9 mouse cellular contexts compared by ENCODE assay signal in the genomic region with DNA sequence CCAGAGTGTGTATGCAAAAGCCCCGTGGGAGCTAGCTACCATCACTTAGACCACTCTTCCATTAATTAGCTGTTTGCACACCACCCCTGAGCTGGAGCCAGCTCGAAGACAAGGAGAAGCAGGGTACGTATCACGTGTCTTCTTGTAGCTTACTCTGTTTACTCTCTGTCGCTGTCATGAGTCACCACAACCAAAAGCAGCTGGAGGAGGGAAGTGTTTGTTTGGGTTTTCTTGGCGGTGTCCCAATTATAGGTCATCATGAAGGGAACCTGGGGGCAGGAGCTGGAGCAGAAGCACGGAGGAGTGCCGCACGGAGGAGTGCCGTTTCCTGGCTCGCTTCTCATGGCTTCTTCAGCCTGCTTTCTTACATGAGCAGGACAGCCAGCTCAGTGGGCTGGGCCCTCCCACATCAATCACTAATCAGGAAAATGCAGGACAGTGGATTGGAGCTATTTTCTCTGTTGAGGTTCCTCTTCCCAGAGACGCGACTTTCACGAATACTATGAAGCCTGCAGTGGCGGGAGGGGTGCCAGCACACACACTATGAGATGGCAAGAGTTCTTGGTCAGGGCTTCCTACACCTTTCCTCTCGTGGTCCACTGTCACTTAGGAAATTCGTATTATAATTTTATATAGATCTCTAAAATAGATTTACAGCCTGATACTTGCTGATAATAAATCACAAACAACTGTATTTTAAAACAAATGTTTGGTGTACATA. TPM values are rescaled to one million over a fixed set of nuclear protein-coding genes. Genes with fewer than 3 reads are reported as not detected.
A peak's percentile ranks its signal among the peaks of the same experiment; 100 is the strongest.
DNase-seq lines count a peak whose midpoint lies in the region; ATAC-seq lines count a peak whose summit lies in the region.
"Had no signal": no experiment of that assay in that cellular context is flagged by ENCODE, and none has a peak within 500 bp of the region (broad histone marks: within the 10 kb centered on the region; RNA-seq: fewer than 3 reads in every experiment).

No protein-coding gene starts in this region.

- no peak overlapping the region for H3K27ac ChIP-seq in neural tube, embryonic 15.5 days (replicated peaks)
- no peak overlapping the region for H3K27ac ChIP-seq in midbrain, embryonic 13.5 days
- H3K27ac ChIP-seq: neural tube, embryonic 12.5 days had no signal

- H3K9me3 ChIP-seq in neural tube, embryonic 15.5 days (replicated peaks) = no peaks in the 10 kb centered on the region
- H3K9me3 ChIP-seq in midbrain, embryonic 13.5 days = no peaks in the 10 kb centered on the region
- H3K9me3 ChIP-seq: neural tube, embryonic 12.5 days had no signal

- peaks cover 7% of the 10 kb centered on the region for H3K36me3 ChIP-seq in neural tube, embryonic 15.5 days
- H3K36me3 ChIP-seq in midbrain, embryonic 13.5 days = no peaks in the 10 kb centered on the region
- H3K36me3 ChIP-seq: neural tube, embryonic 12.5 days had no signal

- peak; percentile 69 for ATAC-seq in common myeloid progenitor, adult 5-6 weeks (replicated peaks; ENCODE audit: low read depth, poor library complexity, severe bottlenecking)
- no peak for ATAC-seq in neural tube, embryonic 15.5 days (ENCODE audit: low FRiP score)
- ATAC-seq in megakaryocyte, adult 5-6 weeks (ENCODE audit: poor library complexity, severe bottlenecking) = no peak
- ATAC-seq in midbrain, embryonic 13.5 days = no peak

- H3K4me3 ChIP-seq in neural tube, embryonic 15.5 days (replicated peaks) = no peak overlapping the region
- no peak overlapping the region for H3K4me3 ChIP-seq in midbrain, embryonic 13.5 days (replicated peaks)
- H3K4me3 ChIP-seq: neural tube, embryonic 12.5 days had no signal

- intact Hi-C loops in heart, postnatal 14 days (cut with DNase I) = loop anchor here (10.0 kb wide), 1 partner anchor 499 kb away; no protein-coding TSS in a partner anchor

- peak; percentile 67 for DNase-seq in 3134 (ENCODE audit: extremely low read depth, insufficient read length, low spot score)
- peak; percentile 85 for DNase-seq in MN1 (ENCODE audit: low spot score)
- DNase-seq in heart, postnatal 14 days = peak; percentile 45 to 60
- peak; percentile 56 to 61 for DNase-seq in left cerebral cortex, adult 9 months (ENCODE audit: low spot score in 2 of 2)

- 63% methylated on average over 17 of the region's 17 CpGs for WGBS in neural tube, embryonic 15.5 days
- 73% methylated on average over 17 of the region's 17 CpGs for WGBS in midbrain, embryonic 13.5 days

- H3K4me1 ChIP-seq in neural tube, embryonic 15.5 days = peaks cover 15% of the 10 kb centered on the region
- H3K4me1 ChIP-seq in midbrain, embryonic 13.5 days (replicated peaks) = no peaks in the 10 kb centered on the region
- H3K4me1 ChIP-seq: neural tube, embryonic 12.5 days had no signal

- H3K9ac ChIP-seq in neural tube, embryonic 15.5 days (replicated peaks) = no peak overlapping the region
- H3K9ac ChIP-seq in midbrain, embryonic 13.5 days (replicated peaks) = no peak overlapping the region
- H3K9ac ChIP-seq: neural tube, embryonic 12.5 days had no signal

- H3K27me3 ChIP-seq in neural tube, embryonic 15.5 days (replicated peaks) = no peaks in the 10 kb centered on the region
- H3K27me3 ChIP-seq in midbrain, embryonic 13.5 days = no peaks in the 10 kb centered on the region
- H3K27me3 ChIP-seq: neural tube, embryonic 12.5 days had no signal

- peak overlapping the region; percentile 33 for H3K4me2 ChIP-seq in neural tube, embryonic 15.5 days
- no peak overlapping the region for H3K4me2 ChIP-seq in midbrain, embryonic 13.5 days (replicated peaks)
- H3K4me2 ChIP-seq: neural tube, embryonic 12.5 days had no signal

RNA-seq across cellular contexts. Expression of gene Larp6, which starts 30.6 kb away (rescaled TPM):
- total RNA-seq in common myeloid progenitor, adult 5-6 weeks (2017) = not detected in 2 replicates
- 1 to 10 TPM in 1 of 2 experiments, under 1 TPM in 1; 1.00 to 1.6 TPM for total RNA-seq in heart, postnatal 14 days (2021)
- polyA plus RNA-seq in neural tube, embryonic 15.5 days (2015; fragmentation: Nextera tagmentation; extraction: Ambion mirVana) = 21.5 and 24.1 TPM in 2 replicates
- not detected in 2 replicates for total RNA-seq in megakaryocyte, adult 5-6 weeks (2015)
- total RNA-seq in megakaryocyte, adult 5-6 weeks (2017) = 0.33 TPM in 1 of 2 replicates, not detected in the other
- 6.5 and 7.7 TPM in 2 replicates for polyA plus RNA-seq in midbrain, embryonic 13.5 days (2015; fragmentation: Nextera tagmentation; extraction: Ambion mirVana)

RNA-seq across cellular contexts. Expression of gene Uaca, which starts 51.0 kb away (rescaled TPM):
- 1.9 and 2.4 TPM in 2 replicates for total RNA-seq in common myeloid progenitor, adult 5-6 weeks (2017)
- 10 to 100 TPM; 40.9 to 42.7 TPM for total RNA-seq in heart, postnatal 14 days (2021)
- polyA plus RNA-seq in neural tube, embryonic 15.5 days (2015; fragmentation: Nextera tagmentation; extraction: Ambion mirVana) = 16.9 and 24.6 TPM in 2 replicates
- 0.07 TPM in 1 of 2 replicates, not detected in the other for total RNA-seq in megakaryocyte, adult 5-6 weeks (2015)
- total RNA-seq in megakaryocyte, adult 5-6 weeks (2017) = 0.20 TPM in 1 of 2 replicates, not detected in the other
- polyA plus RNA-seq in midbrain, embryonic 13.5 days (2015; fragmentation: Nextera tagmentation; extraction: Ambion mirVana) = 17.5 and 22.0 TPM in 2 replicates

RNA-seq across cellular contexts. Expression of gene Lrrc49, which starts 55.4 kb away (rescaled TPM):
- 10.8 and 11.9 TPM in 2 replicates for total RNA-seq in common myeloid progenitor, adult 5-6 weeks (2017)
- total RNA-seq in heart, postnatal 14 days (2021) = 1 to 10 TPM; 5.7 to 6.8 TPM
- polyA plus RNA-seq in neural tube, embryonic 15.5 days (2015; fragmentation: Nextera tagmentation; extraction: Ambion mirVana) = 65.7 and 77.7 TPM in 2 replicates
- total RNA-seq in megakaryocyte, adult 5-6 weeks (2015) = 2.8 and 3.0 TPM in 2 replicates
- 3.6 and 5.1 TPM in 2 replicates for total RNA-seq in megakaryocyte, adult 5-6 weeks (2017)
- 79.2 and 83.6 TPM in 2 replicates for polyA plus RNA-seq in midbrain, embryonic 13.5 days (2015; fragmentation: Nextera tagmentation; extraction: Ambion mirVana)

Comparison
In these comparisons a context has a peak if more than half of its experiments do, and no peak if none do; other contexts are left out.
1. RNA of gene Uaca, which starts 51.0 kb away (total RNA-seq): 40.9 to 42.7 TPM in heart, postnatal 14 days; 1.9 to 2.4 TPM in common myeloid progenitor, adult 5-6 weeks and 0.07 to 0.20 TPM in megakaryocyte, adult 5-6 weeks; every median in the first group is over 10 times any median in the second.
2. Peak in every context shown above with its lines, with median percentiles within 50 percentile points of each other: DNase-seq.